Mouse (Mus musculus): ENCODE measurements around the gene Lrrc75b. TPM values are rescaled to one million over a fixed set of nuclear protein-coding genes. Genes with fewer than 3 reads are reported as not detected.

Gene Lrrc75b
- polyA plus RNA-seq, 1 experiment from 2014 or later, result 42.4 TPM

DNA sequence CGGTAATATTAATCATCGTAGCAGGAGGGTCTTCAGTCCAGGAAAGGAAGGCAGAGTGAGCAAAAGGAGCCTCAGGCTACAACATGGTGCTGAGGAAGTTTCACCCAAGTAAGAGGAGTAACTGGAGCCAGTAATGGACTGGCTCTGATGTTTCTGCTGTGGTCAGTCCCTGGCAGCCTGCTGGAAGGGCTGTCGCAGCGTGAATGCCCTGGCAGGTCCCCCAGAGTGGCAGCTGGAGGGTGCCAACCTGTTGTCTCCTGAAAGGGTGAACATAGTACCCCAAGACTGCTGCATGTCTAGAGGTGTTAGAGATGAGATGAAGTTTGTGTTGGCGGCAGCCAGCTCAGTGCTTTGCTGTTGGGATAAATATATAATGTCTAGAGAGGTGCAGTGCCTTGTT lies 39.5 kb downstream of the Lrrc75b start:
- ATAC-seq (ENCODE audit: low FRiP score, low read depth), result no peak
- WGBS, result 98% methylated on average over 5 of the region's 5 CpGs

GRCm38 (mm10) chr10:75517758-75518143 lies 42.4 kb downstream of the Lrrc75b start, which contains the start of gene Gucd1:
Gene Gucd1, minus strand, starts transcription at chr10:75517972.
- Histone ChIP-seq H3K27ac (replicated peaks) (peak within 1 kb of the TSS; percentile 98), H3K27me3 (no peaks in the 10 kb centered on the region), H3K36me3 (peaks cover 25% of the 10 kb centered on the region), H3K4me1 (replicated peaks) (peaks cover 45% of the 10 kb centered on the region), H3K4me3 (peak within 1 kb of the TSS; percentile 65), H3K9ac (peak within 1 kb of the TSS; percentile 85), H3K9me3 (no peaks in the 10 kb centered on the region), H3K4me2 (peak within 1 kb of the TSS; percentile 87)
- 0% methylated on average over 20 of the region's 20 CpGs for WGBS
- ATAC-seq (ENCODE audit: low FRiP score, low read depth), result peak; percentile 92

More for the DNA sequence above, 39.5 kb downstream of the Lrrc75b start:
- Histone ChIP-seq H3K27me3 (no peaks in the 10 kb centered on the region), H3K36me3 (peaks cover 43% of the 10 kb centered on the region), H3K4me3 (no peak overlapping the region), H3K27ac (replicated peaks) (no peak overlapping the region), H3K9ac (no peak overlapping the region), H3K4me2 (no peak overlapping the region), H3K9me3 (no peaks in the 10 kb centered on the region), H3K4me1 (replicated peaks) (peaks cover 37% of the 10 kb centered on the region)

DNA sequence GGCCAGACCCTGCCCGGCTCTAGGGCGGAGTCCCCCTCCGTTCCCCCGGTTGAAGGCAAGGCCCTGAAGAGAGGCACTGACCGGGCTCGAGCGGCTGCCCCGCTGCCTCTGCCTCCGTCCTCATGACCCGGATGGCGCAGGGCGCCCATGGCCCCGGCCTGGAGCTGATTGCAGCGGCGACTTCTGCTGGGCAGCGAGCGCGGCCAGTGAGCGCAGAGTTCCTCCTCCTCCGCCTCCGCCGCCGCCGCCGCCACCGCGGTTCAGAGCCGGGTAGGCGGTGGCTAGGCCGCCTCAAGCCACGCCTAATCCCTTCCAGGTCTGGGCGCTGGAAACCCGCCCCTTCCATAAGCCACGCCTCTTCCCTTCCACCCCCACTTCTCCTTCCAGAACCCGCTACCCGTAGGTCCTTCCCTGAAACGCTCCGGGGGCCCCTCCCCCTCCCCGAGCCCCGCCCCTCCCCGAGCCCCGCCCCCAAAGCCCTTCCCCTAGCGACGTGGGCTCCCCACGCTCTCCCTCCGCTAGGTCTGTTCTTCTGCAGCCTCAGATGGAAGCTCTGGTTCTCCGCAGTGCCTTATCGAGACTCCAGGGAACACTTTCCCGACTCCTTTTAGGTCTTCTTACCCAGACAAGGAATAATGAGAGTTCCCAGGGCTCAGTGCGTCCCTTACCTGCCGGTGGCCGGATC lies 42.9 kb downstream of the Lrrc75b start, which contains the start of gene Snrpd3:
TSS of gene Snrpd3 (plus strand) at position 479 of the 685 bp plus-strand sequence.
- peak; percentile 95 for ATAC-seq (ENCODE audit: low FRiP score, low read depth)
- H3K4me1 ChIP-seq (replicated peaks), result peaks cover 45% of the 10 kb centered on the region

DNA sequence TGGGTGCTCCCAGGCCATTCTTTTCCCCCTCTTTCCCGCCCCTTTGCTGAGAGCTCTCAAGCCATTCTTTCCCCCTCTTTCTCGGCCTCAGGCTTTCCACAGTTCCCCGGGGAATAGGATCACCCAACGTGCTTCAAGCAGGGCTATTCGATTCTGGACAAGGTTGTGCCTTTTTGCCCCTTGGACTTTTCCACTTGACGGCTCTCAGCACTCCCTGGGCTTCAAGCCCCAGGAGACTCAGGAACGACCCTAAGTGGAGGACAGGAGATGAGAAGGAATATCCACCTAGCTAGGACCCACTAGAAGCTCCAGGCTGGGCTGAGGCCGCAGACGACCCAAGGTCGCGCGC lies 43.4 kb downstream of the Lrrc75b start:
- peak overlapping the region; percentile 65 for H3K4me3 ChIP-seq
- under 1% methylated on average over 12 of the region's 12 CpGs for WGBS
- no peak for ATAC-seq (ENCODE audit: low FRiP score, low read depth)
- H3K27me3 ChIP-seq, result no peaks in the 10 kb centered on the region
- no peaks in the 10 kb centered on the region for H3K9me3 ChIP-seq
- peak overlapping the region; percentile 98 for H3K27ac ChIP-seq (replicated peaks)
- peak overlapping the region; percentile 84 for H3K9ac ChIP-seq
- H3K4me2 ChIP-seq, result peak overlapping the region; percentile 87
- peaks cover 40% of the 10 kb centered on the region for H3K4me1 ChIP-seq (replicated peaks)
- H3K36me3 ChIP-seq, result peaks cover 16% of the 10 kb centered on the region

More for the DNA sequence above, 42.9 kb downstream of the Lrrc75b start, which contains the start of gene Snrpd3:
- Histone ChIP-seq H3K4me2 (peak within 1 kb of the TSS; percentile 87), H3K27ac (replicated peaks) (peak within 1 kb of the TSS; percentile 98), H3K9me3 (no peaks in the 10 kb centered on the region), H3K9ac (peak within 1 kb of the TSS; percentile 85), H3K27me3 (no peaks in the 10 kb centered on the region), H3K4me3 (peak within 1 kb of the TSS; percentile 65), H3K36me3 (peaks cover 21% of the 10 kb centered on the region)
- WGBS, result under 1% methylated on average over 42 of the region's 52 CpGs

DNA sequence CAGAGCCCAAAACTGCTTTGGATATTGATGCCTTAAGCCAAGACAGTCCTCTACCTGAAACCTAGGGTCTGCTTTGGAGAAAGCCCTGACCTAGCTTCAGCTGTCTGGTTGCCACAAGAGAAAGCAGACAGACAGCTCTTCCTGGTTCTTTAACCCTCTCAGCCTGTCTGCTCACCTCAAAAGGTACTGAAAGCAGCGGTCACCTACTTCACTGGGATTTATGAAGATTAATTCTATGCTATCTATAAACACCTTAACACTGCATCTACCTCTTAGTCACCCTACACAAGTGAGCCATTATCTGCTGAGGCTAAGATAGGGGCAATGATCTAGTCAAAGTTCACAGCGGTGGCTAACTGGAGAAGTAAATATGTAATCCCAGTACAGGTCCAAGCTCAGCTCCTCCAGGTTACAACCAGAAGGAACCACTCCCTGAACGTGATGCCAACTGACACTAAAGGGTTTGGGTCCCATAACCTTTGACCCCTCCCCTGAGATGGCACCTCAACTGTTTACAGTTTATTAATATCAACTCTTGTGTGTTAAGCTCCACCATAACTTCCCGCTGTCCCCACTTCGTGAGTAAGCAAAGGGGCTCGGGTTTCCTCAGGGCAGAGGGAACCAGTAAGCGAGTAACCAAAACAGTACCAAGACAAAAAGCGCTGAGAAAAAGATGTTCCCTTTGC lies 43.9 kb downstream of the Lrrc75b start:
- Histone ChIP-seq H3K27ac (replicated peaks) (peak overlapping the region; percentile 98), H3K9ac (peak overlapping the region; percentile 84), H3K36me3 (peaks cover 15% of the 10 kb centered on the region), H3K9me3 (no peaks in the 10 kb centered on the region), H3K4me2 (peak overlapping the region; percentile 87), H3K4me1 (replicated peaks) (peaks cover 35% of the 10 kb centered on the region), H3K27me3 (no peaks in the 10 kb centered on the region), H3K4me3 (peak overlapping the region; percentile 65)
- WGBS, result 32% methylated on average over 8 of the region's 8 CpGs
- no peak for ATAC-seq (ENCODE audit: low FRiP score, low read depth)

DNA sequence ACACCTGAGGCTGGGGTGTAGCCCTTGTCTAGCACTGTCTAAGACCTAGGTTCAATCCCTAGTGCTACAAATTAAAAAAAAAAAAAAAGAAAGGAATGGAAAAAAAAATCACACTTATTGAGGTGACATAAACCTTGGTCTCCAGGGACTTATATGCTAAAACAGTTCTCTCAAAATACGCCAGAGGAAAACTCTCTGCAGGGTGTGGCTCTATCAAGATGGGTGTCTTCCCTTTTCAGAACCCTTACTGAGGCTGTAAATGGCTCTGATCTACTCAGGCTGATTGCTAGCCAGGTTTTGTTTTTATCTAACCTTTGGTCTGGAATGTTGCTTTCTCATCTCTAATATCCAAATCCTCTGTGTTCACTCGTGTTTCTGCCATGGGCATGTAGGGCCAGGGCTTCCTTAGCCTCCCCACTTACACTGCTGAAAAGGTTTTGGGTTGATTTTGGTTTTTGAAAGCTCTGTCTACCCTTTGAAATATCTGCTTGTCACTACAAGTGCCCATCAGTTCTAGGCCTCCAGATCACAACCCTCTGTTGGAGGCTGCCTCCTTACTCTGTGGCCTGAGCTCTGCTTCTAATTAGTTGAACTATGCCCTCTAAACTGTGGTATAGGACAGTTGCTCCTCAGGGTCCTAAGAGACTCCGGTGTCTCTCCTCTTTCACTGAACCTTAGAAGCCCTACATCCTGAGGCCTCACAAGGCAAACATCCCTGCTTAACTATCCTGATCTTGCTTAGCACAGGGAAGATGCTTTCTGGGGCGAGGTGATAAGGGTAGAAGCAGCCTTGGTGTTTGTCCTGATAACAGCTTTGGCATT lies 44.7 kb downstream of the Lrrc75b start:
- no peak overlapping the region for H3K9ac ChIP-seq
- H3K27me3 ChIP-seq, result no peaks in the 10 kb centered on the region
- peaks cover 32% of the 10 kb centered on the region for H3K4me1 ChIP-seq (replicated peaks)
- H3K9me3 ChIP-seq, result no peaks in the 10 kb centered on the region
- WGBS, result 87% methylated on average over 4 of the region's 4 CpGs
- peaks cover 15% of the 10 kb centered on the region; the same call in 1 of the 2 replicates for H3K36me3 ChIP-seq
- peak overlapping the region; percentile 87 for H3K4me2 ChIP-seq
- peak overlapping the region; percentile 65; the same call in 1 of the 2 replicates for H3K4me3 ChIP-seq
- no peak for ATAC-seq (ENCODE audit: low FRiP score, low read depth)
- no peak overlapping the region for H3K27ac ChIP-seq (replicated peaks)

DNA sequence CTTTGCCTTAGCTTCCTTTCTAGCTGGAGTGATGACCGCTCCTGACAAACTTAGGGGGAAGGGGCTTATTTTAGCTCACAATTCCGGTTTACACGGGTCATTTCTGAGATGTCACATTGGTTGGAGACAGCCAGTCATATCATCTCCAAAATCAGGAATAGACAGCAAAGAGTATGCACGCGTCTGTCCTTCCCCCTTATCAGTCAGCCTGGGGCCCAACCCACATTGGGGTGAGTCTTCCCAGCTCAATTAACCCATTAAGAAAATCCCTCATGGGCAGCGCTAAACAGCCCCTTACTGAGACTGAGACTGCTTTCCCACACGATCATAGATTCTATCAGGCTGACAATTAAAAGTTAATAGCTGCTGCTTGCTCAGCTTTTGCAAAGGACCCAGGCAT lies 45.8 kb downstream of the Lrrc75b start:
- no peaks in the 10 kb centered on the region for H3K27me3 ChIP-seq
- H3K9ac ChIP-seq, result no peak overlapping the region
- peaks cover 23% of the 10 kb centered on the region for H3K36me3 ChIP-seq
- peaks cover 29% of the 10 kb centered on the region for H3K4me1 ChIP-seq (replicated peaks)
- H3K4me3 ChIP-seq, result no peak overlapping the region
- H3K4me2 ChIP-seq, result no peak overlapping the region
- ATAC-seq (ENCODE audit: low FRiP score, low read depth), result no peak
- WGBS, result 86% methylated on average over 7 of the region's 7 CpGs
- H3K27ac ChIP-seq (replicated peaks), result no peak overlapping the region
- H3K9me3 ChIP-seq, result no peaks in the 10 kb centered on the region

DNA sequence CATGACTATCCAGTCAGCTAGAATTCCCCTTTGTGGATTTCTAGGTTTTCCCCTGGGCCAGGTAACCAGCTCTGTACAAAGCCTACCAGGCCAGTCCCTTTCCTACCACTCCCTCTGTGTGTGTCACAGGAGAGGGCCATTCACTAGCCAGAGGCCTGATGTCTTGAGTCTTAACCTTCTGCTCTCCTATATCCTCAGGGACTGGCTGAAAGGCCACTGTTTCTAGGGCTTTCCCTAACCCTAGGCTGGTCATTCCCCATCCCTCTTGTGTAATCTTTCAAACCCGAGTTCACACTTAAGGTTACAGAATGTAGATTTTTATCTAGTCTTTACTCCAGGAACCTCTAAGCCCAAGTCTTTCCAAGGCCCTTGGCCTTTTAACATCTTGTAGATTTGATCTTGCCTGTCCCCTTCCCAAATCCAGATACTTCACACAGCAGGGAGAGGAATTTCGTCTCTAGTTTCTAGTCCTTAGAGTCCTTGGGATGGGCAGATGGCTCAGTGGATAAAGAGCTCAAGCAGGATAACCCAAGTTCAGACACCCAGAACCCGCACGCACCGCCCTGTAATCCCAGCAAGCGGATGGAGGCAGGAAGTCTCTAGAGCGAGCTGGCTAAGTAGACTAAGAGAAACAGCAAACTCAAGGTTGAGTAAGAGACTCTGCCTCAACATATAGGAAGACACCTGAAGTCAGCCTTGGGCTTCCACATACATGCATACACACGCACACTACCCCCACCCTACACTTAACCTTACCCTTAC lies 46.6 kb downstream of the Lrrc75b start:
- H3K27me3 ChIP-seq, result no peaks in the 10 kb centered on the region
- WGBS, result 93% methylated on average over 8 of the region's 8 CpGs
- H3K4me3 ChIP-seq, result no peak overlapping the region
- H3K9ac ChIP-seq, result no peak overlapping the region
- peaks cover 31% of the 10 kb centered on the region for H3K36me3 ChIP-seq
- no peaks in the 10 kb centered on the region for H3K9me3 ChIP-seq
- H3K4me2 ChIP-seq, result no peak overlapping the region
- peaks cover 21% of the 10 kb centered on the region for H3K4me1 ChIP-seq (replicated peaks)
- no peak for ATAC-seq (ENCODE audit: low FRiP score, low read depth)
- H3K27ac ChIP-seq (replicated peaks), result no peak overlapping the region

DNA sequence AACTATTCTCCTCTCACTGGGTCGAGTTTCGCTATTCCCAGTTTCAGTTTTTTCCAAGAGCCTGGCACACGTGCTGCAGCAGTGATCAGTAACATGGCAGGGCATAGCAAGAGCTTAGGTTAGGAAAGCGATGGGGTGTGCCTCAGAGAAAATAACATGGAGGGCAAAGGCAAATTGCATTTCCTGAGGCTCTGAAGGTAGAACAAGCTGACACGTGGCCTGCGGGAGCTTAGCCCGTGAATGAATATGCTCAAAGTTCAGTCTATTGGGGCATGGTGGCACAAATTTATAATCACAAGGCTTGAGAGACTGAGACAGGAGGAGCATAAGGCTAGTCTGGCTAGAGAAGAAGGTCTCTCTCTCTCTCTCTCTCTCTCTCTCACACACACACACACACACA lies 47.3 kb downstream of the Lrrc75b start:
- Histone ChIP-seq H3K4me3 (no peak overlapping the region), H3K36me3 (peaks cover 37% of the 10 kb centered on the region), H3K4me2 (no peak overlapping the region), H3K9ac (no peak overlapping the region), H3K4me1 (replicated peaks) (peaks cover 19% of the 10 kb centered on the region), H3K27me3 (no peaks in the 10 kb centered on the region), H3K9me3 (no peaks in the 10 kb centered on the region), H3K27ac (replicated peaks) (no peak overlapping the region)
- no peak for ATAC-seq (ENCODE audit: low FRiP score, low read depth)
- WGBS, result 89% methylated on average over 7 of the region's 7 CpGs

DNA sequence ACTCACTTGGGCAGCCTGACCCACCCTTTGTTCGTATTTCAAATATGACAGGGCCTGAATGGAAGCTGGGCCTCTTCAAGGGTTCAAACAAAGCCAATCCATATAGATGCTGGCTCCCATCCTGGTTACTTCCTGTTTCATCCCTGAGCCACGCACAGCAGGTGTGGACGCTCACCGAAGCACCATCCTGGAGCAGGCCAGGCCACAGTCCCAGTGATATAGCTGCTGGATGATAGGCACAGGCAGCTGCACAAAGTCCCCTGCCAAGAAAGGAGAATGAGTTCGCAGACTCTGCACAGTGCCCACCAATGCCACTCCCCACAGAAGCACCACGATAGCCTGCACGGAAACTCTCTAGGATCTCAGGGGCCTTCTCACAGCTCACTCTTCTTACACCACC lies 48.2 kb downstream of the Lrrc75b start:
- no peak for ATAC-seq (ENCODE audit: low FRiP score, low read depth)
- no peak overlapping the region for H3K27ac ChIP-seq (replicated peaks)
- no peaks in the 10 kb centered on the region for H3K9me3 ChIP-seq
- H3K4me2 ChIP-seq, result no peak overlapping the region
- WGBS, result 95% methylated on average over 7 of the region's 7 CpGs
- H3K36me3 ChIP-seq, result peaks cover 44% of the 10 kb centered on the region
- H3K4me3 ChIP-seq, result no peak overlapping the region
- no peak overlapping the region for H3K9ac ChIP-seq
- no peaks in the 10 kb centered on the region for H3K27me3 ChIP-seq
- peaks cover 19% of the 10 kb centered on the region for H3K4me1 ChIP-seq (replicated peaks)

- Histone ChIP-seq H3K27me3 (no peaks in the 10 kb centered on the region), H3K4me3 (no peak overlapping the region), H3K4me2 (no peak overlapping the region), H3K9ac (no peak overlapping the region), H3K4me1 (replicated peaks) (peaks cover 13% of the 10 kb centered on the region), H3K36me3 (peaks cover 44% of the 10 kb centered on the region), H3K27ac (replicated peaks) (no peak overlapping the region), H3K9me3 (no peaks in the 10 kb centered on the region)
- ATAC-seq (ENCODE audit: low FRiP score, low read depth), result no peak
- 89% methylated on average over 9 of the region's 9 CpGs for WGBS
These were observed 49.1 kb downstream of the Lrrc75b start for GRCm38 (mm10) chr10:75511060-75511459.
